Mouse (Mus musculus) small intestine, adult 2 months (tissue): ENCODE results near the gene Rps27l. TPM values are rescaled to one million over a fixed set of nuclear protein-coding genes. Genes with fewer than 3 reads are reported as not detected.
"Not testable (repeated sequence)": the region's sequence is repeated elsewhere in the genome, so short reads cannot be mapped to it uniquely, and the experiment has no call there.

Experiments
- H3K27ac ChIP-seq: fragments of 200-500 bp; 2 replicates; pipeline ENCODE4 v1.5.1; 2012; ENCODE audit warnings: low read depth, low read length, control low read depth, inconsistent platforms; ENCODE audit not compliant: insufficient read depth
- H3K27me3 ChIP-seq: fragments of 200-500 bp; 2 replicates; pipeline ENCODE4 v1.6.1; 2012; ENCODE audit warnings: mild to moderate bottlenecking, moderate library complexity, low read length, inconsistent platforms; ENCODE audit not compliant: control insufficient read depth, insufficient read depth
- H3K36me3 ChIP-seq: fragments of 200-500 bp; 2 replicates; pipeline ENCODE4 v1.6.1; 2012; ENCODE audit warnings: mild to moderate bottlenecking, low read length, control low read depth, inconsistent platforms; ENCODE audit not compliant: control insufficient read depth, insufficient read depth
- H3K4me1 ChIP-seq: fragments of 200-500 bp; 2 replicates; pipeline ENCODE4 v1.6.1; 2012; ENCODE audit warnings: low read length, inconsistent platforms, mixed read lengths; ENCODE audit not compliant: control insufficient read depth, insufficient read depth, insufficient read length
- H3K4me3 ChIP-seq: fragments of 200-500 bp; 2 replicates; pipeline ENCODE4 v1.5.1; 2012; ENCODE audit warnings: low read depth, mild to moderate bottlenecking, control low read depth, inconsistent platforms, low read length, moderate library complexity
- CTCF ChIP-seq: fragments of 200-500 bp; IDR thresholded peaks from 2 replicates; pipeline ENCODE4 v1.5.1; 2012; ENCODE audit warnings: low read depth, mild to moderate bottlenecking, control low read depth, inconsistent platforms, low read length, moderate library complexity, mixed read lengths; ENCODE audit not compliant: insufficient replicate concordance, insufficient read length; ENCODE audit errors: extremely low read depth
- POLR2A ChIP-seq: fragments of 200-500 bp; IDR thresholded peaks from 2 replicates; pipeline ENCODE4 v1.6.1; 2012; ENCODE audit warnings: low read depth, mild to moderate bottlenecking, control low read depth, inconsistent platforms, low read length, moderate library complexity
- WGBS: fragments of 180-500 bp; shearing (Covaris S2); methylation state at CpG from one replicate; pipeline ENCODE4 v1.1.7; 2018; 5-methylcytosine and 5-hydroxymethylcytosine counted together
- polyA plus RNA-seq: library from polyadenylated mRNA; depleted of rRNA; stranded (reverse); fragments of >200 nt; gene quantifications from 2 replicates; pipeline ENCODE4 v1.2.3, GENCODE M21; 2012

Gene Rps27l
- polyA plus RNA-seq, 1 experiment: 9.6 TPM

DNA sequence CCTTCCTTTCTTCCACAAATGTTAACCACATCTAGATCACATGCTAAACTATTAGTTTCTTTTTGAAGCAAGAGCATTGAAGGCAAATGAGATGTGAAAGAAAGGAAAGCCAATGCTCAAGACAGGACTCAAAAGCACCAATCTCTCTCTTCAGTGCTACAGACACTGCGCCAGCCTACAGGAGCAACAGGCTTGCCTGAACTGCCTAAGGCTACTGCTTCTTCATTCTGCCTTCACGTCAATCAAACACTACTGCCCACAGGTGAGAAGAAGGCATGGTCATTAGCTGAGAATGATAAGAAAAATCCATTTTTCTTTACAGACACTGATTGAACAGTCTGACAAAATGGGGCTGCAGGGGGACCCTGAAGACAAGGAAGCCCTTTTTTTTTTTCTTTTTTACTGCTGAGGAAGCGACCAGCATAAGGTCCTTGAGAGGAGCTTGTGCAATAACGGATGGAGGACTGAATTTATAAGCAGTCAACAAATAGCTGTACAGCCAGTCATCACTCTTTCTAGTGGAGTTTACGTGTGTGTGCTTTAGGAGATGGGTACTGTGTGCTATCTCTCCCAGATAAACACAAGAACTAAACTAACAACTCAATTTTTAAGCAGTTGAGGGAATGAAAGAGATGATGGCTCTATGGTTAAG lies 38.0 kb upstream of the Rps27l start:
- 76% methylated on average over 5 of the region's 5 CpGs for WGBS
- peaks cover 4% of the 10 kb centered on the region; the same call in 1 of the 2 replicates for H3K4me1 ChIP-seq
- H3K36me3 ChIP-seq: no peaks in the 10 kb centered on the region
- no peak for TF ChIP-seq POLR2A
- no peak for TF ChIP-seq CTCF
- no peaks in the 10 kb centered on the region for H3K27me3 ChIP-seq
- H3K27ac ChIP-seq: peak overlapping the region; percentile 72; the same call in 1 of the 2 replicates
- H3K4me3 ChIP-seq: no peak overlapping the region

DNA sequence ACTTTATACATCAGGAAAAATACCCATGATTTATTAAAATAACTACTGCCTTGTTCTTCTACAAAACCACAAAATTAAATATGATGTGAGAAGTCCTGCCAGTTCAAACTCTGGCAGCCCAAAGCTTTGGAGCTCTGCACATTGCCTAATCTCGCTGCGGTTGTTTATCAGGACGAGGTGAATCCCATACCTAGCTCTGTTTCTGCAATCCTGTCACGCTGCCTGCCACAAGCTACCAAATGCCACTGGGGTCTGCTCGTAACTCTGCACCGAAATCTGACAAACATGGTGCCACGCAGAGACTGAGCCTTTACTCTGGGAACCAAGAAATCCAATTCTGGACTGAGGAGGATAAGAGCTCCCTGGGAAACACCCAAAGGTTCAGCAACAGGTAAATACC lies 36.0 kb upstream of the Rps27l start:
- H3K4me1 ChIP-seq: peaks cover 9% of the 10 kb centered on the region; the same call in 1 of the 2 replicates
- H3K27ac ChIP-seq: no peak overlapping the region
- no peaks in the 10 kb centered on the region for H3K36me3 ChIP-seq
- no peak for TF ChIP-seq CTCF
- TF ChIP-seq POLR2A: no peak
- no peak overlapping the region for H3K4me3 ChIP-seq
- 85% methylated on average over 7 of the region's 7 CpGs for WGBS
- no peaks in the 10 kb centered on the region for H3K27me3 ChIP-seq

DNA sequence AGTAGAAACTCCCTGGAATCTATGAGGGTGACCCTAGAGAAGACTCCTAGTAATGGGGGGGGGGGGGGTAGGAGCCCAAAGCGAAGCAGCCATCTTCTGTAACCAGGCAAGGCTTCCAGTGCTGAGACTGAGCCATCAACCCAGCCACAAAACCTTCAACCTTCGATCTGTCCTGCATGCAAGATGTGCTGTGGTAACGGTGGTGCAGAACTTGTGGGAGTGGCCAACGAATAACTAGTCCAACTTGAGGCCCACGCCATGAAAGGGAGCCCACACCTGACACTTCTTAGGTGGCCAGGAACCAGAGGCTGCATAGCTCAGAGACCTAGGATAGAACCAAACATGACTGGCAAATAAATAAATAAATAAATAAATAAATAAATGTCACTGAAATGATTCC lies 35.2 kb upstream of the Rps27l start:
- Histone ChIP-seq H3K27me3 (no peaks in the 10 kb centered on the region), H3K36me3 (no peaks in the 10 kb centered on the region), H3K4me3 (no peak overlapping the region), H3K27ac (no peak overlapping the region), H3K4me1 (peaks cover 14% of the 10 kb centered on the region; the same call in 1 of the 2 replicates)
- WGBS: 80% methylated on average over 5 of the region's 5 CpGs
- TF ChIP-seq POLR2A (no peak), CTCF (no peak)

DNA sequence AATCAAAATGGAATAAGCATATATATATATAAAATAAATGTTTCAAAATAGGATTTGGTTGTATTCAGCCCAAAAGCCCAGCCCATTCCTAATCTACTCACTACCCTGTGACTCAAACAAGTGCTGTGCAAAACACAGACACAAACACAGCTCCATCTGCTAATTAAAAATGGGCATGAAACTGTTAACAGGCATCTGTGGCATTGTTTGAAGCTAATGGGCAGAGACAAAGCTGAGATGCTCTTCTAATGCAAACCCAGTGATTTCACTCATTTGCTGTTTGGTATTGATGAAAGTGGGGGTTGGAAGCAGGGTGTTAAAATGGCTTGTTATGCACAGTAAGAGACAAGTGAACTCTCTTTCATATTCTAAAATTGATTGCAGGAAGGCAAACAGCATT lies 33.6 kb upstream of the Rps27l start:
- Histone ChIP-seq H3K4me1 (peaks cover 20% of the 10 kb centered on the region; the same call in 1 of the 2 replicates), H3K4me3 (no peak overlapping the region), H3K36me3 (no peaks in the 10 kb centered on the region), H3K27me3 (no peaks in the 10 kb centered on the region), H3K27ac (no peak overlapping the region)
- no peak for TF ChIP-seq POLR2A
- TF ChIP-seq CTCF: no peak

DNA sequence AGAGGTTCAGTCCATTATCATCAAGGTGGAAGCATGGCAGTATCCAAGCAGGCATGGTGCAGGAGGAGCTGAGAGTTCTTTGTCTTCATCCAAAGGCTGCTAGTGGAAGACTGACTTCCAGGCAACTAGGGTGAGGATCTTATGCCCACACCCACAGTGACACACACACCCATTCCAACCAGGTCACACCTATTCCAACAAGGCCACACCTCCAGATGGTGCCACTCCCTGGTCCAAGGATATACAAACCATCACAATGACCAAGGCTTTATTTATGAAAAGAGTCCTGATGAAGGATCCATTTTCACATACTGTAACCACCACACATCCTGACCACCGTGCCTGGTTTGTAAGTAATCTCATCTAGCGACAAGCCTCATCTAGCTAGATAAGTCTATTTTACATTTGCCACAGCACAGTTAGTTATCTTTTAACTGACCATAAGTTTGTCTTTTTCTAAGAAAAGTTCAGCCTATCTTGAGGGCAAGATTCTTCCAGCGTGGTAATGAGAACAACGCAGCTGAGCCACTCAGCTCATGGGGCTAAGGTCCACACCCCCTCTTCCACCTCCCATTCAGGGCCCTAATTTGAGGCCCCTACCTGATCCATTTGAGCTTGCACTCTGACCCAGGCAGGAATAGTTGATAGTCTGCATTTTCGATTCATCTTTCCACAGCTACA lies 32.5 kb upstream of the Rps27l start:
- not testable (repeated sequence) for H3K27ac ChIP-seq, H3K4me3 ChIP-seq, H3K36me3 ChIP-seq, H3K27me3 ChIP-seq
- 58% methylated on average over 5 of the region's 5 CpGs for WGBS
- peaks cover 18% of the 10 kb centered on the region; the same call in 1 of the 2 replicates for H3K4me1 ChIP-seq

DNA sequence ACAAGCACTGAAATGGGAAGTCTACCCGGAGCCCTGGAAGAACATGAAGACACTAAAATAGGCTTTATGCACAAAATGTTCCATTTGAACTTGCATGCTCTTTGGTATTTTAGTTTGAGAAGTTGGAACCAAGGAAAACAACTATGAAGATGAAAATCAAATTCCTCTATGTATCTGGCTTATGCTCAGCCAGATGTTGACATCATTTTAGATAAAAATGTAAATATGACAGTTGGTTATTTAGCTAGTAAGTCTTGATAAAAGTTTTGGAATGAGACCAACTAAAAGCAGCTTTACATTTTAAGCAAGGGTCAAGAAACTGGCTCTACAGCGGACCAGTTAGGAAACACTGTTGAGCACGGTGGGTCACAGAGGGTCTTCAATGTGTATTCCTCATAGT lies 31.3 kb upstream of the Rps27l start:
- no peak overlapping the region for H3K27ac ChIP-seq
- WGBS: 82% methylated on average over 3 of the region's 3 CpGs

DNA sequence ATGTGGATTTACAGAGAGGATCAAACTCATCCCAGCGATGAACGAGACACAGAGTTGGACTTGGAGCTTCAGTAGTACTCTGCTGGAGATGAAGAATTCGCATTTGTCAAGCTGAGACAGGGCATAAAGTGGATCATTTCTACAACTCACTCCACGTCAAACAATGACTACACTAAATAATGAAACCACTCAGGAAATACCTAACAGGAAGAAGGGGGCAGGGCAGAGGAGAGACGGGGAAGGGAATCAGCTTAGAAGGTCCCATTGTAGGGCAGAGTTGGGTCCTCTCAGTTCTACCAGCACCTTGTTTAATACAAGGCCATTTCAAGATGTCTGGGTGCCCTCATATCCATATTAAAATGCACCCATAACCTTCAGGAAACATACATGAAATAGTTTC lies 30.5 kb upstream of the Rps27l start:
- Histone ChIP-seq H3K36me3 (no peaks in the 10 kb centered on the region), H3K27ac (peak overlapping the region; percentile 31), H3K4me3 (no peak overlapping the region), H3K27me3 (no peaks in the 10 kb centered on the region), H3K4me1 (peaks cover 21% of the 10 kb centered on the region; the same call in 1 of the 2 replicates)
- WGBS: 81% methylated on average over 5 of the region's 5 CpGs
- TF ChIP-seq POLR2A (no peak), CTCF (no peak)

More for the DNA sequence above, 31.3 kb upstream of the Rps27l start:
- H3K27me3 ChIP-seq: no peaks in the 10 kb centered on the region
- H3K4me1 ChIP-seq: peaks cover 21% of the 10 kb centered on the region; the same call in 1 of the 2 replicates
- no peaks in the 10 kb centered on the region for H3K36me3 ChIP-seq
- no peak for TF ChIP-seq CTCF
- no peak for TF ChIP-seq POLR2A
- H3K4me3 ChIP-seq: no peak overlapping the region
